Mouse (Mus musculus) MEL (cell line): ENCODE data around the gene Gnb3. TPM values are rescaled to one million over a fixed set of nuclear protein-coding genes. Genes with fewer than 3 reads are reported as not detected.

Source experiments
- DNase-seq: peaks from one replicate; pipeline ENCODE4 v3.0.0; 2011; ENCODE audit warnings: low read depth, low spot score
- H3K27ac ChIP-seq: 2 replicates; pipeline ENCODE4 v1.5.1; 2012; ENCODE audit warnings: low read depth, mild to moderate bottlenecking, control low read depth, low read length, moderate library complexity; ENCODE audit not compliant: control insufficient read depth
- H3K27me3 ChIP-seq, 2 experiments: fragments of 150-350 bp in 1 of 2; sonication (generic) in 1 of 2; 2 replicates each; pipeline ENCODE4 v1.6.1; 2012; ENCODE audit warnings: low read length in 2 of 2, mild to moderate bottlenecking in 2 of 2, improper control_type of control experiment in 1 of 2, moderate library complexity in 1 of 2; ENCODE audit not compliant: insufficient read depth in 2 of 2, control insufficient read depth in 1 of 2
- H3K36me3 ChIP-seq, 2 experiments: 2 replicates each; pipeline ENCODE4 v1.6.1; 2012 to 2014; ENCODE audit warnings: low read length in 2 of 2, improper control_type of control experiment in 1 of 2, inconsistent platforms in 1 of 2, mild to moderate bottlenecking in 1 of 2; ENCODE audit not compliant: insufficient read depth in 2 of 2, control insufficient read depth in 1 of 2
- H3K4me1 ChIP-seq, 2 experiments: fragments of 150-350 bp in 1 of 2; sonication (generic) in 1 of 2; 2 replicates each; pipeline ENCODE4 v1.6.1; 2012; ENCODE audit warnings: low read length in 2 of 2, improper control_type of control experiment in 1 of 2, mild to moderate bottlenecking in 1 of 2; ENCODE audit not compliant: insufficient read depth in 2 of 2, control insufficient read depth in 1 of 2
- H3K4me3 ChIP-seq, 2 experiments: fragments of 150-350 bp in 1 of 2; sonication (generic) in 1 of 2; 2 replicates each; pipeline ENCODE4 v1.5.1; 2012; ENCODE audit warnings: low read depth in 2 of 2, low read length in 2 of 2, mild to moderate bottlenecking in 2 of 2, moderate library complexity in 2 of 2, control low read depth in 1 of 2, improper control_type of control experiment in 1 of 2; ENCODE audit not compliant: control insufficient read depth in 1 of 2, insufficient read depth in 1 of 2
- H3K79me2 ChIP-seq: 2 replicates; pipeline ENCODE4 v1.6.1; 2012; ENCODE audit warnings: mild to moderate bottlenecking, low read length, moderate library complexity; ENCODE audit not compliant: control insufficient read depth, poor library complexity, insufficient read depth
- H3K9ac ChIP-seq: 2 replicates; pipeline ENCODE4 v1.6.1; 2012; ENCODE audit warnings: low read depth, mild to moderate bottlenecking, control low read depth, low read length, moderate library complexity; ENCODE audit not compliant: control insufficient read depth, poor library complexity, severe bottlenecking
- H3K9me3 ChIP-seq: fragments of 150-350 bp; sonication (generic); replicated peaks from 2 replicates; pipeline ENCODE4 v1.6.1; 2012; ENCODE audit warnings: mild to moderate bottlenecking, low read length, improper control_type of control experiment, moderate library complexity; ENCODE audit not compliant: insufficient read depth
- BHLHE40 ChIP-seq: IDR thresholded peaks from 2 replicates; pipeline ENCODE4 v1.6.1; 2012; ENCODE audit warnings: low read depth, mild to moderate bottlenecking, inconsistent platforms, low read length, improper control_type of control experiment, borderline replicate concordance
- CHD1 ChIP-seq: IDR thresholded peaks from 2 replicates; pipeline ENCODE4 v1.6.1; 2012; ENCODE audit warnings: low read depth, mild to moderate bottlenecking, inconsistent platforms, low read length, improper control_type of control experiment
- EP300 ChIP-seq, 2 experiments: IDR thresholded peaks; 2 replicates each; pipeline ENCODE4 v1.6.1; 2011; ENCODE audit warnings: improper control_type of control experiment in 2 of 2, low read length in 2 of 2, low read depth in 1 of 2, mild to moderate bottlenecking in 1 of 2
- ETS1 ChIP-seq: IDR thresholded peaks from 2 replicates; pipeline ENCODE4 v1.6.1; 2012; ENCODE audit warnings: low read depth, mild to moderate bottlenecking, inconsistent platforms, low read length, improper control_type of control experiment, moderate library complexity
- GABPA ChIP-seq: IDR thresholded peaks from 2 replicates; pipeline ENCODE4 v1.6.1; 2012; ENCODE audit warnings: low read depth, mild to moderate bottlenecking, inconsistent platforms, low read length, improper control_type of control experiment, moderate library complexity
- GATA1 ChIP-seq: IDR thresholded peaks from 2 replicates; pipeline ENCODE4 v1.6.1; 2011; ENCODE audit warnings: low read depth, low read length, improper control_type of control experiment
- HCFC1 ChIP-seq: IDR thresholded peaks from 2 replicates; pipeline ENCODE4 v1.6.1; 2012; ENCODE audit warnings: low read depth, mild to moderate bottlenecking, inconsistent platforms, low read length, improper control_type of control experiment, moderate library complexity
- KAT2A ChIP-seq: conservative IDR thresholded peaks from 2 replicates; pipeline ENCODE4 v1.6.1; 2012; ENCODE audit warnings: low read depth, low read length, improper control_type of control experiment, inconsistent platforms
- MAFK ChIP-seq: IDR thresholded peaks from 2 replicates; pipeline ENCODE4 v1.6.1; 2011; ENCODE audit warnings: low read depth, mild to moderate bottlenecking, low read length, improper control_type of control experiment, borderline replicate concordance
- MAX ChIP-seq: IDR thresholded peaks from 2 replicates; pipeline ENCODE4 v1.6.1; 2011; ENCODE audit warnings: low read length, improper control_type of control experiment
- MAZ ChIP-seq: IDR thresholded peaks from 2 replicates; pipeline ENCODE4 v1.6.1; 2012; ENCODE audit warnings: low read depth, mild to moderate bottlenecking, inconsistent platforms, low read length, improper control_type of control experiment
- MXI1 ChIP-seq: IDR thresholded peaks from 2 replicates; pipeline ENCODE4 v1.6.1; 2011; ENCODE audit warnings: mild to moderate bottlenecking, low read depth, low read length, improper control_type of control experiment
- MYB ChIP-seq: IDR thresholded peaks from 2 replicates; pipeline ENCODE4 v1.6.1; 2011; ENCODE audit warnings: mild to moderate bottlenecking, low read depth, low read length, improper control_type of control experiment
- MYC ChIP-seq: IDR thresholded peaks from 2 replicates; pipeline ENCODE4 v1.6.1; 2011; ENCODE audit warnings: low read depth, mild to moderate bottlenecking, low read length, improper control_type of control experiment, moderate library complexity
- NELFE ChIP-seq: IDR thresholded peaks from 2 replicates; pipeline ENCODE4 v1.6.1; 2011; ENCODE audit warnings: low read depth, low read length, improper control_type of control experiment
- NRF1 ChIP-seq: IDR thresholded peaks from 2 replicates; pipeline ENCODE4 v1.6.1; 2014; ENCODE audit warnings: low read depth, mild to moderate bottlenecking, inconsistent platforms, low read length, improper control_type of control experiment, moderate library complexity; ENCODE audit not compliant: poor library complexity, insufficient read depth, severe bottlenecking
- RAD21 ChIP-seq: IDR thresholded peaks from 2 replicates; pipeline ENCODE4 v1.6.1; 2011; ENCODE audit warnings: mild to moderate bottlenecking, low read depth, low read length, improper control_type of control experiment
- RCOR1 ChIP-seq: IDR thresholded peaks from 2 replicates; pipeline ENCODE4 v1.6.1; 2012; ENCODE audit warnings: low read depth, mild to moderate bottlenecking, inconsistent platforms, low read length, improper control_type of control experiment
- SMC3 ChIP-seq: IDR thresholded peaks from 2 replicates; pipeline ENCODE4 v1.6.1; 2011; ENCODE audit warnings: low read depth, low read length, improper control_type of control experiment
- TAL1 ChIP-seq: IDR thresholded peaks from 2 replicates; pipeline ENCODE4 v1.6.1; 2012; ENCODE audit warnings: mild to moderate bottlenecking, inconsistent platforms, low read length, moderate library complexity, mixed read lengths
- TBP ChIP-seq: IDR thresholded peaks from 2 replicates; pipeline ENCODE4 v1.8.0; 2011; ENCODE audit warnings: low read depth, low read length, improper control_type of control experiment
- TCF12 ChIP-seq: IDR thresholded peaks from 2 replicates; pipeline ENCODE4 v1.6.1; 2014; ENCODE audit warnings: low read depth, mild to moderate bottlenecking, inconsistent platforms, low read length, improper control_type of control experiment, moderate library complexity
- USF2 ChIP-seq, 2 experiments: IDR thresholded peaks; 2 replicates each; pipeline ENCODE4 v1.6.1; 2011 to 2012; ENCODE audit warnings: improper control_type of control experiment in 2 of 2, low read length in 2 of 2, borderline replicate concordance in 1 of 2, inconsistent platforms in 1 of 2, low read depth in 1 of 2, mild to moderate bottlenecking in 1 of 2; ENCODE audit not compliant: insufficient read depth in 1 of 2
- ZMIZ1 ChIP-seq: IDR thresholded peaks from 2 replicates; pipeline ENCODE4 v1.6.1; 2012; ENCODE audit warnings: low read depth, mild to moderate bottlenecking, inconsistent platforms, low read length, improper control_type of control experiment, moderate library complexity
- ZNF384 ChIP-seq: IDR thresholded peaks from 2 replicates; pipeline ENCODE4 v1.6.1; 2012; ENCODE audit warnings: low read depth, mild to moderate bottlenecking, inconsistent platforms, low read length, improper control_type of control experiment
- polyA plus RNA-seq, 2 experiments: library from polyadenylated mRNA; stranded (reverse) in 1 of 2; unstranded in 1 of 2; fragments of >175 nt in 1 of 2; fragments of >200 nt in 1 of 2; gene quantifications; 2 replicates each; pipeline versions ENCODE4 v1.2.1 to v1.2.4; 2012; ENCODE audit warnings: low replicate concordance in 2 of 2, low read depth in 1 of 2; ENCODE audit not compliant: insufficient read length in 2 of 2, insufficient read depth in 1 of 2, missing spikeins in 1 of 2
- total RNA-seq: library from RNA; depleted of rRNA; stranded (reverse); fragments of 300-350 nt; gene quantifications from 2 replicates; pipeline ENCODE4 v1.2.3, GENCODE M21; 2012

Gnb3 gene
- total and polyA plus RNA-seq, 3 experiments: 0.08 to 0.21 TPM; not detected in 1

DNA sequence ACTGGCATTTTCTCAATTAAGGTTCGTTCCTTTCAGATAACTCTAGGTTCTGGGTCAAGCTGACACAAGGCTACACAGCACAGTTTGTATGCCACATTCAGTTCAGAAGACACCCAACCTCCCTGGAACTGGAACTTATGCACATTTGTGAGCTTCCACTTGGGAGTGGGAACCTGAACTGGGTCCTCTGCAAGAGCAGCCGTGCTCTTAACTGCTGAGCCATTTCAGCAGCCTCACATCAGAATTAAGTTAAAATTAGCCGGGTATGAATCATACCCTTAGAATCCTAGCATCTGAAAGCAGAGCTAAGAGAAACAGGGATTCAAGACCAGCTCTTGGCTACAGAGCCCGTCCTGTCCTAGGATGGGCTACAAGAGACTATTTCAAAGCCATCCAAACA is 32.7 kb downstream of the Gnb3 start:
- TF ChIP-seq MAZ: no peak
- no peak for TF ChIP-seq TCF12
- no peak for TF ChIP-seq MAX
- TF ChIP-seq USF2 (IDR thresholded peaks at IDR 0.05; ENCODE audit: borderline replicate concordance in 1 of 2, insufficient read depth in 1 of 2, low read depth in 1 of 2, low read length in 2 of 2): no peak
- no peak for TF ChIP-seq MXI1
- no peak for TF ChIP-seq TAL1
- TF ChIP-seq BHLHE40: no peak
- TF ChIP-seq NELFE: no peak
- no peak for TF ChIP-seq GABPA
- TF ChIP-seq TBP: no peak
- TF ChIP-seq GATA1: no peak
- TF ChIP-seq MYB: no peak
- TF ChIP-seq MAFK: no peak
- TF ChIP-seq EP300 (IDR thresholded peaks at IDR 0.05; ENCODE audit: low read depth in 1 of 2, low read length in 2 of 2): no peak
- TF ChIP-seq NRF1: no peak
- no peak for TF ChIP-seq SMC3
- TF ChIP-seq ZNF384: no peak
- TF ChIP-seq KAT2A: no peak
- H3K79me2 ChIP-seq: peaks cover 4% of the 10 kb centered on the region
- H3K4me3 ChIP-seq: no peak overlapping the region
- no peaks in the 10 kb centered on the region for H3K27me3 ChIP-seq
- no peak overlapping the region for H3K9ac ChIP-seq
- no peak for DNase-seq
- peaks cover 0 to 14% of the 10 kb centered on the region in 2 experiments for H3K36me3 ChIP-seq
- peaks cover 0 to 29% of the 10 kb centered on the region in 2 experiments; a peak in 2 of 4 replicates for H3K4me1 ChIP-seq
- H3K9me3 ChIP-seq: no peaks in the 10 kb centered on the region
- H3K27ac ChIP-seq: no peak overlapping the region

DNA sequence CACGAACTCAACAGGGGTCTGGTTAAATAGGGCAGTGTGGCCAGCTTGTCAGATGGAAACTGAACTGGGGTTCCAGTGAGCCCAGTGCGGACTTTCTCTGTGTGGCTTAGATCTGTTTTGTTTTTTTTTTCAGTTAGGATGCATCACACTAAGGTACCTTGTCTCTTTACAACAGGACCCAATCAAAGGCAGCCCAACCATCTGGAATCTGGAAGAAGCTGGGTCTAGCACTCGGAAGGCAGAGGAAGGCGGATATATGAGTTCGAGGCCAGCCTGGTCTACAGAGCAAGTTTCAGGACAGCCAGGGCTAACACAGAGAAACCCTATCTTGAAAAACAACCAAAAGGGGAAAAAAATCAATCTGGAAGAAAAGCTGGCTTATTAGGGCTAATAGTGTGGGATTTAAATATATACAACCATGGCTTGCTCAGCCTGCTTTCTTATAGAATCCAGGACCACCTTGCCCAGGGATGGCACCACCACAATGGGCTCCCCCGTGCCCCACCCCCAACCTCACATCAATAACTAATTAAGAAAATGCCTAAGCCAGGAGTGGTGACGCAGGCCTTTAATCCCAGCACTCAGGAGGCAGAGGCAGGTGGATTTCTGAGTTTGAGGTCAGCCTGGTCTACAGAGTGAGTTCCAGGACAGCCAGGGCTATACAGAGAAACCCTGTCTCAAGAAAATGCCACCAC is 33.5 kb downstream of the Gnb3 start:
- TF ChIP-seq HCFC1 (no peak), RAD21 (no peak), MYC (no peak), MAZ (no peak), ZMIZ1 (no peak), SMC3 (no peak), CHD1 (no peak), NRF1 (no peak), KAT2A (no peak), GATA1 (no peak), RCOR1 (no peak), ETS1 (no peak)
- no peaks in the 10 kb centered on the region for H3K9me3 ChIP-seq
- no peak for DNase-seq
- H3K9ac ChIP-seq: peak overlapping the region; percentile 73
- H3K27ac ChIP-seq: peak overlapping the region; percentile 92
- H3K4me3 ChIP-seq: peak overlapping the region; percentile 61
- peaks cover 0 to 28% of the 10 kb centered on the region in 2 experiments; a peak in 2 of 4 replicates for H3K4me1 ChIP-seq
- H3K79me2 ChIP-seq: peaks cover 3% of the 10 kb centered on the region; the same call in 1 of the 2 replicates
- no peaks in the 10 kb centered on the region for H3K27me3 ChIP-seq
- peaks cover 0 to 14% of the 10 kb centered on the region in 2 experiments; a peak in 2 of 4 replicates for H3K36me3 ChIP-seq
